Mouse (Mus musculus): ENCODE results near the gene Cdk14. TPM values are rescaled to one million over a fixed set of nuclear protein-coding genes. Genes with fewer than 3 reads are reported as not detected.

Cdk14 gene
- total RNA-seq, 1 experiment = 3.5 TPM

DNA sequence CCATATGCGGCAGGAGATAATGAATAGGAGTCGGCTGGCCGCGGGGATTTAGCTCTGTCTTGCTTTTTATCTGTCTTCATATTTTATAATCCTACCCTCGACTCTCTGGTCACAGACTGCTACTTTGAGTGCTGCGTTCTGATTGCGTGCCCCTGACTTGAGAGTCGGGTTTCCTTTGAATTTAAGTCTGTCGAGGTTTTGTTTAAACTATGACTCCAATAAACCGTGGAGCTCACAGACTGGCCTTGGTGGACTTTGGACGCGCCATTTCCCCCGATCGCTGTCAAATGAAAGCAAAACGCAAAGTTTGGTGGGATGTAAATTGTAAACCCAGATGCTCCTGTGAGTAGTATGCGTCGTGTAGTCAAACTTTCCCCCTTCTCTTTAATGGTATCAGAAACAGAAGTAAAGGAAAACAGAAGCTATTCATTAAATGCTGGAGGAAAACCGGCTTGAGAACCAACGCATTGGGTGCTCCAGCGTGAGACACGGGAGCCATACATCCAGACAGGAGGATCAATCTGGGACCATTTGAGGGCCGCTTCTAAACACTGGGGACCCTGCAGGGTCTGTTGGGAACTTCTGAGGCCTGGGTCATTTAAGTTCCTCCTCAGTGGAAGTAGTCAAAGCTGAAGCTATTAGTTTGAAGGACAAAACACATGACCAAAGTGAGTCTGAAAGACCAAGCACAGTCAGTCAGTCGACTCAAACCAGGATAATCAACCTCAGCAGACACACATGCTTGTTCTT, 661.6 kb downstream of the Cdk14 start:
- H3K4me1 ChIP-seq (ENCODE audit: control insufficient read depth in 2 of 2, insufficient read depth in 2 of 2, low read length in 2 of 2, poor library complexity in 1 of 2) = peaks cover 2% of the 10 kb centered on the region in 2 experiments; a peak in 1 of 4 replicates
- H3K4me3 ChIP-seq (ENCODE audit: insufficient read depth in 1 of 2, low read depth in 1 of 2, low read length in 2 of 2, poor library complexity in 1 of 2, severe bottlenecking in 1 of 2) = peak overlapping the region; percentile 74 to 79
- H3K9me3 ChIP-seq (ENCODE audit: control insufficient read depth, insufficient read depth, low read depth, low read length) = no peaks in the 10 kb centered on the region
- H3K36me3 ChIP-seq (ENCODE audit: control insufficient read depth, insufficient read depth, low read length, poor library complexity, severe bottlenecking) = no peaks in the 10 kb centered on the region
- TF ChIP-seq ZC3H11A (IDR thresholded peaks at IDR 0.05; ENCODE audit: borderline replicate concordance, low read depth, low read length) (no peak), MAFK (IDR thresholded peaks at IDR 0.05; ENCODE audit: insufficient read depth, low read depth, low read length) (no peak), ZNF384 (IDR thresholded peaks at IDR 0.05; ENCODE audit: low read depth, low read length) (no peak), HCFC1 (IDR thresholded peaks at IDR 0.05; ENCODE audit: borderline replicate concordance, insufficient read depth, low read length) (no peak), CHD2 (IDR thresholded peaks at IDR 0.05; ENCODE audit: low read depth, low read length) (no peak)
- no peak overlapping the region for H3K9ac ChIP-seq (ENCODE audit: insufficient read depth, low read depth, low read length, poor library complexity, severe bottlenecking)
- H3K27ac ChIP-seq (ENCODE audit: insufficient read depth, low read depth, low read length, poor library complexity, severe bottlenecking) = no peak overlapping the region
- no peak for DNase-seq (ENCODE audit: low read depth, low spot score)
- in situ Hi-C loops (cut with MboI; ENCODE audit: low sequenced_read_pairs in 2 of 2, unreplicated experiment in 2 of 2) = no loop called here

DNA sequence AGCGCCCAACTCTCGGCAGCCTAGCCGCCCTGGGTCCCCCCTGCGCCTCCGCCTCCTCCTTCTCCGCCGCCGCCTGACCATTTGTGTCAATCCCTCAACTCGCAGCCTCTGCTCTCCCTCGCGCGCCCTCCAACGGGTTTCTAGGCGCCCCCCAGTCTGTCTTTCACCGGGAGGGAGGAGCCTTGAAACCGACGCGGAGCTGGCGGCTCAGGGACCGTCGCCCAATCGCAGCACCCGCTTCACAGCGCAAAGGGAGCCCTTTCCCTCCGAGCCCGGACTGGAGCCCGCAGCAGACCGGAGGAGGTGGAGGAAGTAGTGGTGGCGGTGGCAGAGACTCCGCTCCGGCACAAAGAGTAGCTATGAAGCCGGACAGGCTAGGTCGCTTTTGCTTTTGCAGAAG, 662.2 kb downstream of the Cdk14 start, which contains the start of gene Fzd1:
Gene Fzd1, minus strand, starts transcription at position 134 of the 400 bp plus-strand sequence.
- TF ChIP-seq HCFC1 (IDR thresholded peaks at IDR 0.05; ENCODE audit: borderline replicate concordance, insufficient read depth, low read length) (no peak), ZNF384 (IDR thresholded peaks at IDR 0.05; ENCODE audit: low read depth, low read length) (no peak)
- no peak within 1 kb of the TSS for H3K27ac ChIP-seq (ENCODE audit: insufficient read depth, low read depth, low read length, poor library complexity, severe bottlenecking)
- peaks cover 2% of the 10 kb centered on the region in 2 experiments; a peak in 1 of 4 replicates for H3K4me1 ChIP-seq (ENCODE audit: control insufficient read depth in 2 of 2, insufficient read depth in 2 of 2, low read length in 2 of 2, poor library complexity in 1 of 2)
- H3K9me3 ChIP-seq (ENCODE audit: control insufficient read depth, insufficient read depth, low read depth, low read length) = no peaks in the 10 kb centered on the region
- DNase-seq (ENCODE audit: low read depth, low spot score) = peak; percentile 71
- peak within 1 kb of the TSS; percentile 64 for H3K9ac ChIP-seq (ENCODE audit: insufficient read depth, low read depth, low read length, poor library complexity, severe bottlenecking)
- in situ Hi-C loops (cut with MboI; ENCODE audit: low sequenced_read_pairs in 2 of 2, unreplicated experiment in 2 of 2) = no loop called here
- peak within 1 kb of the TSS; percentile 74 to 79 for H3K4me3 ChIP-seq (ENCODE audit: insufficient read depth in 1 of 2, low read depth in 1 of 2, low read length in 2 of 2, poor library complexity in 1 of 2, severe bottlenecking in 1 of 2)
- H3K36me3 ChIP-seq (ENCODE audit: control insufficient read depth, insufficient read depth, low read length, poor library complexity, severe bottlenecking) = no peaks in the 10 kb centered on the region

DNA sequence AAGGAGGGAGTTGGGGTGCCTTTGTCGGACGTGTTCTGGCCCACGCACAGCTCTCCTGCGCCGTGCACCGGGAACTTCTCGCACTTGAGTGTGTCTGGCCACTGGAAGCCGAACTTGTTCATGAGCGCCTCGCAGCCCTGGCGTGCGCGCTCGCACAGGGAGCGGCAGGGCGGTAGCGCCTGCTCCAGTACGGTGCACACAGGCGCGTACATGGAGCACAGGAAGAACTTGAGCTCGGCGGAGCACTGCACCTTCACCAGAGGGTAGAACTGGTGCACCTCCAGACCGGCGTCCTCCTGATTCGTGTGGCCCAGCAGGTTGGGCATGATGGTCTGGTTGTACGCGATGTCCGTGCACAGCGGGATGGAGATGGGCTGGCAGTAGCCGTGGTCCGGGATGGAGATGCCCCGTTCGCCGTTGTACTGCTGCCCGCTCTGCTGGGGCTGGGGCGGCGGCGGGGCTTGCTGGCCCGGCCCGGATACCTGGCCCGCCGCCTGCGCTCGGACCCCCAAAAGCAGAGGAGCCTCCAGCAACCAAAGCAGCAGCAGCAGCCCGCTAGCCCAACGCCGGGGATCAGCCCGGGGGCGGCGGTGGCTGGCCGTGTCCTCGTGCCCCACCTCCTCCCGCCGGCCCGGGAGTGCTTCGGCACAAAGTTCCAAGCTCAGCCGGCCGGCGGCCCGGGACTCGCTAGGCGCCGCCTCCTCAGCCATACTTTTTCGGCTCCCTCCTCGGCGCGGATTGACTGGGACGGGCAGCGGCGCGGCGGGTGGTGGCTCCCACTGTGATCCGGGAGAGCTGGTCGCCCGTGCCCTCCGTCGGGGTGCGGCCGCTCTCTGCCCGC, 663.0 kb downstream of the Cdk14 start:
- TF ChIP-seq MAFK (IDR thresholded peaks at IDR 0.05; ENCODE audit: insufficient read depth, low read depth, low read length) (no peak), ZNF384 (IDR thresholded peaks at IDR 0.05; ENCODE audit: low read depth, low read length) (no peak), ZC3H11A (IDR thresholded peaks at IDR 0.05; ENCODE audit: borderline replicate concordance, low read depth, low read length) (no peak), CHD2 (IDR thresholded peaks at IDR 0.05; ENCODE audit: low read depth, low read length) (no peak), HCFC1 (IDR thresholded peaks at IDR 0.05; ENCODE audit: borderline replicate concordance, insufficient read depth, low read length) (no peak)
- peak; percentile 30 for DNase-seq (ENCODE audit: low read depth, low spot score)
- Histone ChIP-seq H3K9me3 (ENCODE audit: control insufficient read depth, insufficient read depth, low read depth, low read length) (no peaks in the 10 kb centered on the region), H3K27ac (ENCODE audit: insufficient read depth, low read depth, low read length, poor library complexity, severe bottlenecking) (no peak overlapping the region), H3K4me3 (ENCODE audit: insufficient read depth in 1 of 2, low read depth in 1 of 2, low read length in 2 of 2, poor library complexity in 1 of 2, severe bottlenecking in 1 of 2) (peak overlapping the region; percentile 74 to 79), H3K9ac (ENCODE audit: insufficient read depth, low read depth, low read length, poor library complexity, severe bottlenecking) (peak overlapping the region; percentile 64), H3K36me3 (ENCODE audit: control insufficient read depth, insufficient read depth, low read length, poor library complexity, severe bottlenecking) (no peaks in the 10 kb centered on the region), H3K4me1 (ENCODE audit: control insufficient read depth in 2 of 2, insufficient read depth in 2 of 2, low read length in 2 of 2, poor library complexity in 1 of 2) (peaks cover 2% of the 10 kb centered on the region in 2 experiments; a peak in 1 of 4 replicates)
- in situ Hi-C loops (cut with MboI; ENCODE audit: low sequenced_read_pairs in 2 of 2, unreplicated experiment in 2 of 2) = no loop called here

DNA sequence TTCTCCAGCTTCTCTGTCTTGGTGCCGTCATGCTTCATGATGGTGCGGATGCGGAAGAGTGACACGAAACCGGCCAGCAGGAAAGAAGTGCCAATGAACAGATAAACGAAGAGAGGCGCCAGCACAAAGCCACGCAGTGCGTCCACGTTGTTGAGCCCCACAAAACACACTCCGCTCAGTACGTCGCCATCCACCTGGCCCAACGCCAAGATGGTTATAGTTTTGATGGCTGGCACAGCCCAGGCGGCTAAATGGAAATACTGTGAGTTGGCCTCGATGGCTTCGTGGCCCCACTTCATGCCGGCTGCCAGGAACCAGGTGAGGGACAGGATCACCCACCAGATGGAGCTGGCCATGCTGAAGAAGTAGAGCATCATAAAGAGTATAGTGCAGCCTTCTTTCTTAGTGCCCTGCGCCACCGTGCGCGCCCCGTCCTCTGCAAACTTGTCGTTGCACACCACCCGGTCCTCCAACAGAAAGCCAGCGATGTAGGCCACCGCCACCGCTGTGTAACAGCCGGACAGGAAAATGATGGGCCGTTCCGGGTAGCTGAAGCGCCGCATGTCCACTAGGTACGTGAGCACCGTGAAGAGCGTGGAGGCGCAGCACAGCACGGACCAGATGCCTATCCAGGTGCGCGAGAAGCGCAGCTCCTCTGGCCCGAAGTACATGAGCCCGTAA, 664.0 kb downstream of the Cdk14 start:
- Histone ChIP-seq H3K4me3 (ENCODE audit: insufficient read depth in 1 of 2, low read depth in 1 of 2, low read length in 2 of 2, poor library complexity in 1 of 2, severe bottlenecking in 1 of 2) (peak overlapping the region; percentile 74 to 79), H3K4me1 (ENCODE audit: control insufficient read depth in 2 of 2, insufficient read depth in 2 of 2, low read length in 2 of 2, poor library complexity in 1 of 2) (peaks cover 2% of the 10 kb centered on the region in 2 experiments; a peak in 1 of 4 replicates), H3K9ac (ENCODE audit: insufficient read depth, low read depth, low read length, poor library complexity, severe bottlenecking) (peak overlapping the region; percentile 64; the same call in 1 of the 2 replicates), H3K27ac (ENCODE audit: insufficient read depth, low read depth, low read length, poor library complexity, severe bottlenecking) (no peak overlapping the region), H3K9me3 (ENCODE audit: control insufficient read depth, insufficient read depth, low read depth, low read length) (no peaks in the 10 kb centered on the region), H3K36me3 (ENCODE audit: control insufficient read depth, insufficient read depth, low read length, poor library complexity, severe bottlenecking) (no peaks in the 10 kb centered on the region)
- TF ChIP-seq HCFC1 (IDR thresholded peaks at IDR 0.05; ENCODE audit: borderline replicate concordance, insufficient read depth, low read length) (no peak), MAFK (IDR thresholded peaks at IDR 0.05; ENCODE audit: insufficient read depth, low read depth, low read length) (no peak), ZC3H11A (IDR thresholded peaks at IDR 0.05; ENCODE audit: borderline replicate concordance, low read depth, low read length) (no peak), CHD2 (IDR thresholded peaks at IDR 0.05; ENCODE audit: low read depth, low read length) (no peak), ZNF384 (IDR thresholded peaks at IDR 0.05; ENCODE audit: low read depth, low read length) (no peak)
- peak; percentile 11 for DNase-seq (ENCODE audit: low read depth, low spot score)
- in situ Hi-C loops (cut with MboI; ENCODE audit: low sequenced_read_pairs in 2 of 2, unreplicated experiment in 2 of 2) = no loop called here

Data from ES-E14 (cell line).